Mouse (Mus musculus) megakaryocyte-erythroid progenitor cell, adult 5-6 weeks (primary cell): ENCODE data around the gene Tanc2. TPM values are rescaled to one million over a fixed set of nuclear protein-coding genes. Genes with fewer than 3 reads are reported as not detected.

Experiments used
- ATAC-seq: replicated peaks from 2 replicates; pipeline ENCODE4 v1.8.0; 2016; ENCODE audit warnings: mild to moderate bottlenecking, inconsistent platforms; ENCODE audit not compliant: severe bottlenecking, poor library complexity, low FRiP score, low TSS enrichment
- total RNA-seq, 2 experiments: library from RNA; stranded (forward) in 1 of 2; stranded (reverse) in 1 of 2; fragments of 200-1000, 215-1000 nt in 1 of 2; fragments of >200 nt in 1 of 2; fragmentation: Nextera tagmentation in 1 of 2; gene quantifications; 2 replicates each; pipeline ENCODE4 v1.2.3; 2014 to 2017

Tanc2 gene
- total RNA-seq, 2 experiments from 2014 or later: 0.80 to 0.83 TPM

DNA sequence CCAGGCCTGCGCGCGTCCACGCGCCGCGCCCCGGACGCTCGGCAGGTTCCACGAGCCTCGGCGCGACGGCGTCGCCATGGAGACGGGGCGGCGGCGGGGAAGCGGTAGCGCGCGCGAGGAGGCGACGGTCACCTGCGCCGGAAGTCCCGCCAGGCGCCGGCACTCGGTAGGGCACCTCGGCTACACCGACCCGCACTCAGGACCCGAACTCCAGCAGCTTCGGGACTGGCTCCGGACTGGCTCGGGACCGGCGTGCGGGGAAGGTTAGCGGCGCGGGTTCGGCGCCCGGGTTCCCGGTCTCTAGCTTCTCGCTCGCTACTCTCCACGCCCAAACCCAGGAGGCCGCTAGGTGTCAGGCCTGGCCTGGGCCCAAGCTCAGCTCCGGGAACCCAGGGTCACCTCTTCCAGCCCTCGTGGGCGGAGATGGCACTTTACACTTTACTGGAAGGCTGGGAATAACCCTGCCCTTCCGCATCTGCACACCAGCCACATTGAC is 354.4 kb downstream of the Tanc2 start:
- ATAC-seq: peak; percentile 41; the same call in 1 of the 2 replicates

DNA sequence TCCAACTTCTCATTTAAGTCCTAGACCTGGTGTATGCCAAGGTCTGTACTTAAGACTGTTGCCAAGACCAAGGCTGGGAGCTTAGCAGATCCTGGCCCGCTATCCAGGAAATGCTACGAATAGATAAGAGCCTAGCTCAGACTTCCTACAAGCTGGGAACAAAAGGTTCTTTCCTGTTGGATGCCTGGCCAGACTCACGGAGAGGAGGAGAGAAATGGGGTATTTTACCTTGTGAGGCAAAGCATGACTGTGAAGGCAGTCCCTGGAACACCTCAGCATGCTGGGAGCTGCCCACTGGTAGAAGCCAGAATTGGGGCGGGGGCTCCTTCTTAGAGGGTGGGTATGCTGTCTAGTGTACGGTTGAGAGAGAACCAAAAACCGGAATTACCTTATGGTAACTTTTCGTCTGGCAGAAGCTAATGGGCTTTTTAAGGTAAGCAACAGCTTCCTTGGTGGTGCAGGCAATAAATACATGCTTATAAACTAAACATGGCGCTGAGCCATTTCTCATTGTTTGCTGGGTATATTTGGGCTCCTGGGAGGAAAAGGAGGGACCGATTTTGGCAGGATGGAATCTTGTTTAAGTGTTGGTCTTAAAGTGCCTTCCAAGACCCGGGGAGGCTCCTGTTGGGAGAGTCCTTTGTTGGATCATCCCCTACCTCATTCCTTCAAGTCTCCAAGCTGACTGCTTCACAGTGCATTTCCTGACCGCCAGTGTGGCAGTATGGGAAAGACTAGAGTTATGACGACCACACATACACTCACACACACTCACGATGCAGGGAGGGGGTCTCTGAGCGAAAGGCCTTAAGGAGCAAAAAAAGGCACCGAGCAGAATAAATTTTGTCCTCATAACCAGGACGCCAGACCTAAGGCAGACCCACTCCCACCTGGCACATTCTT is 355.2 kb downstream of the Tanc2 start:
- no peak for ATAC-seq

DNA sequence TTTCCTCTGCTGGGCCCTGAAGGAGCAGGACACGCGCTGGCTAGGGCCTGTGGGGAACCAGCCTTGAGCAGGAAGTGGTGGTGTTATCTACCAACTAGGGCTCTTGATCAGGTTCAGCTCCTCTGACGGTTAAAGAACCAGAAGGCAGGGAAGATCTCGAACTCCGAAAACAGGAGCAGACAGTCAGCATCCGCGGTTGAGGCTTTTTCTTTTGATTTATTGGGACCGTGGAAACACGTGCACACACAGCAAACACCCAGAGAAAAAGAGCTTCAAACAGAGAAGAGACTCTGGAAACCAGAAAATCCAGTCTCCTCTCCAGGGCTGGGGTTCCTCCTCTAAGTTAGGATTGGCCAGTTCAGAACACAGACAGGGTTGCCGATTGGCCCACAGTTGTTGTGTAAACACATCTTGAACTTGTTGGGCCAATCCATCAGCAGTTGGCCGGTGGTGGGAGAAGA is 356.9 kb downstream of the Tanc2 start:
- no peak for ATAC-seq

DNA sequence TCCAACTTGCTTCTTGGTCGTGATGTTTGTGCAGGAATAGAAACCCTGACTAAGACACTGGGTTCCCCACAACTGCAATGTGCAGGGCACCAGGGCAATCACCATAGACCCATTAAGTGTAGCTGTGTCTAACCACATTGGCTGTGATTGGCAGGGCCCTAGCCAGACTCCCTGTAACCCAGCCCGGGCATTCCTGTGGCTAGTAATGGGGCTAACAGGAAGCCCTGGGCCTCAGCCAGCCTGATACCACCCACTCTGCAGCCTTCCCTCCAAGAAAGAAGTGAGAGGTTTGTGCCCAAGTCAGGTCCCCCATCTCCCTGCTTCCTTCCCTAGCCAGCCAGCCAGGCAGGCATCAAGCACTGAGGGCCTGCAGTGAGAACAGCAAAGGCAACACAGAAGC is 358.5 kb downstream of the Tanc2 start:
- ATAC-seq: no peak

DNA sequence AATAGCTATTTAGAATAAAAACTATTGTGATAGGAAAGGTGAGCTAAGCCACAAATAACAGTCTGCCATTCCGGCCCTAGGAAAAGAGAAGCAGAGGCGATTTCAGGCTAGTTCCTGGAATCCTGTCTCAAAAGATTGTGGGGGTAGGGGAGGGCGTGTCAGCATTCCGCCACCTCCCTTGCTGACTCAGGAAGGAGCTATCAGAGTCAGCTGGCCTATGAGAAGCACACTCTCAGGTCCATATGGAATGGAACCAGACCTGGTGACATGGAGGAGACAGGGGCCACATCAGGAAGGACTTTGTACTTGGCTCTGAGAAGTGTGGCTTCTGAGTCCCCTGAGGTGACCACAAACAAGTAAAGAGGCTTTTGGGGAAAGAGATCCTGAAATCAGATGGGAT is 360.7 kb downstream of the Tanc2 start:
- ATAC-seq: no peak

DNA sequence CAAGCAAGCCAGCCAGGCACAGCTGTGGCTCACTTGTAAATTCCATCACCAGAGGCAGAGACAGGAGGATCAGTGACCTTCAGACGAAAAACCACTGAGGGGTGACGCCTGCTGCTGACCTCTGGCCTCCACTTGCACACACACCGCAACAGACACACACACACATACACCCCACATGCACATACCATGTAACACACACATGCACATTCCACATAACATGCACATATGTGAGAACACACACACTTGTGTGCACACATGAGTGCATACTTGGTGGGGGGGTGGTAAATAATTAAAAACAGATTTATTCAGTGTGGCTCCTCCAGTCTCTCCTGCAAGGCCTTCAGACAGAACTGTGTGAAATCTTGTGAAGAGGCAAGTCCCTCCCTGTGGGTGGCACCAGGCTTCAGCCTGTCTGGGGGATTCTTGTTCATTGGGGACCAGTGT is 361.8 kb downstream of the Tanc2 start:
- no peak for ATAC-seq

DNA sequence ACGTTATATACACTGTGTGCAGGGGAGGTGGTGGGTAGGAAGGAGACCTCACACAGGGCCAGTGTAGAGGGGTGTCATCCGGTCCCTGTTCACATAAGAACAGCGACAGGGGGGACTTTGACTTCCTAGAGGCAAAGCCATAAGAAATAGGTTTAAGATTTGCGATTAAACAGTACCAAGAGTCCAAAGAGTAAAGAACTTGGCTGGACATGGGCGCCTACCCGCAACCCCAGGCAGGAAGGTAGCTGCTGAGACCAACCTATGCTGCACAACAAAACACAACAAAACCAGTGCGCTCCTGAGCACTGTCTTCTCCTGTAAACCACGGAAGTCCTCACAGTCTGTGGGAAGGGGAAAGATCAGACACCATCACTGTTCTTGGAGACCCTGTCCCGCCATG is 362.3 kb downstream of the Tanc2 start:
- no peak for ATAC-seq

DNA sequence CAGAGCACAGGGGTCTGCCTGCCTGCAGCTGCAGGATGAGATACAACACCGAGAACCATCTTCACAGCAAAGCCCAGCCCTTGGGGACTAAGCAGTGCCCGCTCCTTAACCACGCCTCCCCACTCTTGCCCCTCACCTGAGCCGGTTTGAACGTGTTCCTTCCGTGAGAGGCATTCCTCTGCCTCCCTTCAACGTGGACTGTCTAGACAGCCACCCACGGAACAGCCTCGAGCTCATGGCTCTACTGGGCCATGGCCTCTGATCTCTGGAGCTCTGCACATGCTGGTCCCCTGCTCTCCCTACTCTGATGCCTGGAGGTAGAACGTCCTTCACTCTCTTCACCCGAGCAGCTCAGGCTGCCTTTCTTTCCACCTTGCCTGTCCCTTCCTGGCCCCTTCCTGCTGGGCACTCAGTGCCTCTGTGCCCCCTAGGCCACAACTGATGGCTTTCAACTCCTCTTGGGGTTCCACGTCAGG is 363.2 kb downstream of the Tanc2 start, which contains the start of gene Cyb561:
Cyb561 (minus strand) TSS at position 426 of the 476 bp plus-strand sequence.
- ATAC-seq: no peak

DNA sequence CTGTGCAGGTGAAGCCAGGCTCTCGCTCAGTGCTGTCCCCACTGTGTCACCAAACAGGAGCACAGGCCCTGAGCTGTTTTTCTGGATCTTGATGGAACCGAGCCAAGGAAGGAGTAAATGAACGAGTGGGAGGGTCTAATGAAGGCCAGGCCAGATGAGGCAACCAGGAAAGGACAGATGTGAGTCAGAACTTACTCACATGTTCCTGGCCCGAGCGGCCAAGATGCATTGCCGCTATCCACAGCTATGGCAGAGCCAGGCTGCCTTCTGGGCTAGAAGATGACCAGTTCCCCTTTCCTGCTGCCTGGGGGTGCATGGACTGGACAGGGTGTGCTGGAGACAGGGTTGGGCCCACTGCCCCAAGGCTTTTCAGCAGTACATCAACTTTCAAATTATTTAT is 363.6 kb downstream of the Tanc2 start:
- no peak for ATAC-seq

DNA sequence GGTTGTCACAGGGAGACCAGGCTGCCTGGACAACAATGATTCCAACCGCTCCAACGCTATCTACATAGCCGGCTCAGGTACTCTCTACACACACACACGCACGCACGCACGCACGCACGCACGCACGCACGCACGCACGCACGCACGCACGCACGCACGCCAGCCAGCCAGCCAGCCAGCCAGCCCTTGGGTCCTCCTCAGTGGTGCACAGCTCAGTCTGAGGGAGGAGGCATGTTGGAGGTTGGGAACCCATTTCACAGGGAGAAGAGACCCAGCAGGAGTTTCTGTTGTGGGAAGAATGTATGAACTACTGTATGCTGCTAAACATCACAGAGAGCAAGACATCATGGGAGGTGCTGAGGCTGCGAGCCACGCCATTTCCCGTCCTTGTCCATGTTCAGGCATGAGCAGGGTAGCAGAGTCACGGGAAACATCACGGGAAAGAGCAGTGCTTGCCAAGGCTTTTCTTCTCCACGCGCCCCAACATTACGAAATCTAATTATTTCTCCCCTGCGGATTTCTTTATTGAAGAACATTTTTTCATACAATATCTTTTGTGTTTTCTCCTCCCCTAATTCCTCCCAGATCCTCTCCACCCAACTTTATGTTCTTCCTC is 366.1 kb downstream of the Tanc2 start:
- ATAC-seq: no peak

DNA sequence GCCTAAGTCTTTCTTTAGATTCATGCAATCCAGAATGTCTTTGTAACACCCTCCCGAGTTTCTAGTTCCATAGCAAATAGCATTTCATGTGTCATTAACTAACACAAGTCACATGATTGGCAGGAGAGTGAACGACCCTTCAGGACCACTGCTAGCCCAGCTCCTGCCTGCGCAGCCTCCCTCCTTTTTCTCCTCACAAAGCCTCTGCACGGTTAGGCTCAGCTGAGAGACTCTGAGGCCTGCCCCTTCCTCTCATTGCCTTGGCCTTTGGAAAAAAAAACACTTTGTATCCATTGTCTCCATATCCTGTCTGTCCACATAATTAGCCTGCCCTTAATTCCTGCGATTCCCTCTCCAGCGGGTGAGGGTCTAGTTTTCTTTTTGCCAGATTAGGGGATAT is 367.7 kb downstream of the Tanc2 start:
- ATAC-seq: no peak

DNA sequence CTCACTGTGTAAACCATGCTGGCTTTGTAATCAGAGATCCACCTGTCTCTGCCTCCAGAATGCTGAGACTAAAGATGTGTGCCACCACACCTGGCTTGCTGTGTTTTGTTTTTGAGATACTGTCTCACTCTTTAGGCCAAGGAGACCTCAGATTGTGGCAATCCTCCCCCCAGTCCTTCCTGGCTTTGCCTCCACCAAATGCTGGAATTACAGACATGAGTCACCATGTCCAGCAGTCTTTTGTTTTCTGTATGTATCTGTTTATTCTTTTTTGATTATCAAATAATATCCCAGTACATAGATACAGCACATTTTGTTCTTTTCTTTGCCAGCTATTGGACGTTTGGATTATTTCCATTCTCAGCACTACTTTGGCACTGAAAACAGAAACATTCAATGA is 368.8 kb downstream of the Tanc2 start:
- no peak for ATAC-seq

DNA sequence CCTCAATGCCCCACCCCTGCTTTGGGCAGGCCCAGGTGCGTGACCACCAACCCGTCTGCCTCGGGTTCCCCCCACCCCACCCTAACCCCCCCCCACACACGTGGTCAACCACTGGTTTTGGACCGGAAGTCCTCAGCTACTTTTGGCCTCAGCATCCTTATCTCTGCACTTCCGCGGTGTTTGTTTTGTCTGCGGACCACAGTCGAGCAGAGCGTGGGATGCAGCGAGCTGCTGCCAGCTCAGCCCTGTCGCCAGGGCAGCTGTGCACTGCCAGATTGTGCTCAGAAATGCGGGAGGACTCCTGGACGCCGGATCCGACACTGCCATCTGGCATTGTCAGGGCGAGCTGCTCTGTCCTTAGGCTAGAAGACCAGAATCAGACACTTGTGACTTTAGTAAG is 369.6 kb downstream of the Tanc2 start:
- ATAC-seq: peak; percentile 17; the same call in 1 of the 2 replicates

DNA sequence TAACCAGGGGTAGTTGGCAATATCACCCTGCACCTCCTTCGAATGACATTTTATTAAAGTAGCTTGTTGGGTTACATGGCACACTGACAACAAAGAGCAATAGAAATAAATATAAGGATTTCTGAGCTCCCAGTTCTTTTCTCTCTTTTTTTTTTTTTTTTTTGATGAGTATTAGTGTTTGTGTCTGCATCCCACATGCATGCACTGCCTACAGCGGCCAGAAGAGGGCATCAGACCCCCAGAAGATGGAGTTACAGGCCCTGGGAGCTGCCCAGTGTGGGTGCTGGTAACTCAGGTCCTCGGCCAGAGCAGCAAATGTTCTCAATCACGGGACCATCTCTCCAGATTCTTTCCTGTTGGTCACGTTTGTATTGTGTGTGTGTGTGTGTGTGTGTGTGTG is 374.9 kb downstream of the Tanc2 start:
- no peak for ATAC-seq

DNA sequence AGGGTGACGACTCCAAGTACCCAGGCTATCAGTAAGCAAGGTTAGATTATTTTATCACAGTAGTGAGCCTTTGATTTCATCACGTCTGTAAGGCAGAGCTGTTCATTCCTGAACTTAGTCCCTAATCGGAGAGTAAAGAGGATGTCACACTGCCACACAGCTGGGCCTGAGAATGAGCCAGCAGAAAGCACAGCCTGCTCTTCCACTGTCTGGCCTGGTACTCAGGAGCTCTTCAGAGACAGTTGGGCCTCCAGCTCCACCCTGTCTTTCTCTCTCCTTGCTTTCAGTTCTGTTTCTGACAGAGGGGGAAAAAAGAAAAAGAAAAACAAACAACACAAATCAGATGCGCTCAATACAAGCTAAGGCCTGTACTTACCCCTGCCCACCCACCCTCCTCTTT is 376.5 kb downstream of the Tanc2 start:
- no peak for ATAC-seq

DNA sequence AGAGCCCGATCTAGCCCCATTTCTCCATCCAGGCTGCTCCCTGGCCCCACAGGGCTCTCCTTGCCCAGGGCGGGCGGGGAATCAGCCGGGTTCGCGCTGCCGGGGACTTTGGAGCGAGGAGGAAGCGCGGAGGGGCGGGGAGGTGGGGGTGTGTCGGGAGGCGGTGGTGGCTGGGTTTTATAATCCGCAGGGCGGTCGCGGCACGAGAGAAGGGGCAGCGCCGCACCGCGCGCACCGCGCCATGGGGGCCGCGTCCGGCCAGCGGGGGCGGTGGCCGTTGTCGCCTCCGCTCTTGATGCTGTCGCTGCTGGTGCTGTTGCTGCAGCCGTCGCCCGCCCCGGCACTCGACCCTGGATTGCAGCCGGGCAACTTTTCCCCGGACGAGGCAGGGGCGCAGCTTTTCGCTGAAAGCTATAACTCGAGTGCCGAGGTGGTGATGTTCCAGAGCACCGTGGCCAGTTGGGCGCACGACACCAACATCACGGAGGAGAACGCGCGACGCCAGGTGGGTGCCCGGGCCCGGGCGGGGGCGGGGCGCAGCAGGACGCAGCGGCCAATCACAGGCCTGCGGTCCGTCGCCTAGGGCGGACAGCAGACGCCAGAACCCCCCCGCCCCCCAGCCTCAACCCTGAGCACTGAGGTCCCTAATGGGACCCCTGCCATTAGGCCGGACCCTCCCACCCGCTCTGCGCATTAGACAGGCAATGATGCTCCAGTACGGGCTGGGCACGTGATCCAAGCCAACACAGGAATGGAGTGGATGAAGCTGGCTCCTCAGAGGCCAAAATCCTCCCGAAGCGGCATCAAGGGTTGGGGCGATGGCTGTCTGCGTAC is 378.2 kb downstream of the Tanc2 start, which contains the start of gene Ace:
Ace (plus strand) TSS at position 205 of the 834 bp plus-strand sequence.
- no peak for ATAC-seq

DNA sequence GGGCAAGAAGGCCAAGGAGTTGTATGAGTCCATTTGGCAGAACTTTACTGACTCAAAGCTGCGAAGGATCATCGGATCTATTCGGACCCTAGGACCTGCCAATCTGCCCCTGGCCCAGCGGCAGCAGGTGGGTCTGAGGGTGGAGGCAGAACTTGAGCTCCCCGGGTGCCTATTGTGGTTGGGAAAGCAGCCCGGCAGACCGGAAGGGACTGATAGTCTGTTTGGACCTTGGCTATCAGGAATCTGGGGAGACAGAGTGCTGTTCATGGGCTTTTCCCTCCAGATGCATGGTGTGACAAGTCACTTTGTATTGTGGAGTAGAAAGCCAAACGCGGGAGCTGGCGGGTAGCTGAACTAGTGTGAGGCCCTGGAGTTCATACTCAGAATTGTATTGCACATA is 379.2 kb downstream of the Tanc2 start:
- ATAC-seq: no peak

DNA sequence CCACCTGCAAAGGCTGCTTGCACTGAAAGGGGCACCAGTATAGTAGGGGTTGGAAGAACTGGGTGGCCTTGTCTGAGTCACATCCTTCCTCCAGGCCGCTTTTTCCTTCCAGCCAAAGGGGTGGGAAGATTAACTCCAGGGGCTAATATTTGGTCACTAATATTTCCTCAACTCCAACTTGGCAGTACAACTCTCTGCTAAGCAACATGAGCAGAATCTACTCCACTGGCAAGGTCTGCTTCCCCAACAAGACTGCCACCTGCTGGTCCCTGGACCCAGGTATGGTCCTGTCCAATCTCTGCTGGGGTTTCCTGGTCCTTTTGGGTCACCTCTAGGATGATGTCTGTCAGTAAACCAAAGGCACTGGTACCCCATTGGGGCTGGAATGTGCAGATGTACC is 379.7 kb downstream of the Tanc2 start:
- no peak for ATAC-seq

DNA sequence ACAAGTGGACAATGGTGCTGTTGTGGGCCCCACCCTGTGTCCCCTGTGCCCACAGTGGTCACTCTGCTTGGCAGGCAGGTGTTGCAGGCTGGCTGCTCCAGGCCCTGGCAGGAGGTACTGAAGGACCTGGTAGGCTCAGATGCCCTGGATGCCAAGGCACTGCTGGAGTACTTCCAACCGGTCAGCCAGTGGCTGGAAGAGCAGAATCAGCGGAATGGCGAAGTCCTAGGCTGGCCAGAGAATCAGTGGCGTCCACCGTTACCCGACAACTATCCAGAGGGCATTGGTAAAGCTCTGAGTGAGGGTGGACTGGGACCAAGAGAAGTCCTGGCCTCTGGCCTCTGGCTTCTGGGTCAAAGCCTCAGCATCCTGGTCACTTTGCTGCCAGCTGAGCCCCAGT is 384.8 kb downstream of the Tanc2 start:
- ATAC-seq: no peak

DNA sequence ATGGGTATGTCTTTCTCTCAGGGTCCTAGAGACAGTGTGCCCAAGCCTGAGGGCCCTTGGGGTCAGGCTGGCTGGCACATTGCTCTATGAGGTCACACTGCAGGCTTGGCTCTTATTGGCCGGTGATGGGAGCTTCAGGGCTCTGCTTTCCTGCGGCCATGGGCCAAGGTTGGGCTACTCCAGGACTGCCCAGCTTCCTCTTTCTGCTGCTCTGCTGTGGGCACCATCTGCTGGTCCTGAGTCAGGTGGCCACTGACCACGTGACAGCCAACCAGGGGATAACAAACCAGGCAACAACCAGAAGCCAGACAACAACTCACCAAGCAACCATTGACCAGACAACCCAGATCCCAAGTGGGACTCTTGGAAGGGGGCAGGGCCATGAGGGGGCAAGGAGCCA is 385.3 kb downstream of the Tanc2 start:
- no peak for ATAC-seq
